Mouse (Mus musculus) erythroblast, embryonic 14.5 days (primary cell): ENCODE results near the gene Polr3c.

ENCODE experiments used
- GATA1 ChIP-seq: IDR thresholded peaks from 2 replicates; pipeline ENCODE4 v1.6.1; 2012; ENCODE audit warnings: low read length, inconsistent platforms, mixed read lengths
- TAL1 ChIP-seq: IDR thresholded peaks from 3 replicates; pipeline ENCODE4 v1.6.1; 2012; ENCODE audit warnings: low read length, inconsistent platforms, mixed read lengths

- TF ChIP-seq GATA1, result no peak
- TF ChIP-seq TAL1, result no peak
These were observed 49.0 kb downstream of the Polr3c start for GRCm38 (mm10) chr3:96678456-96678855.
